Mouse (Mus musculus) bone marrow macrophage, adult 2 months (primary cell): ENCODE measurements around the gene Sult2b1.

Experiments
- CTCF ChIP-seq: IDR thresholded peaks from 2 replicates; pipeline ENCODE4 v1.5.1; 2012; ENCODE audit warnings: low read depth, mild to moderate bottlenecking, low read length, moderate library complexity
- POLR2A ChIP-seq: IDR thresholded peaks from 2 replicates; pipeline ENCODE4 v1.6.1; 2012; ENCODE audit warnings: mild to moderate bottlenecking, low read depth, low read length, borderline replicate concordance

GRCm38 (mm10) chr7:45705873-45706281, 78.6 kb downstream of the Sult2b1 start:
- TF ChIP-seq CTCF (no peak), POLR2A (no peak)
